Mouse (Mus musculus): ENCODE measurements at regions not wholly inside any gene's neighbourhood (a gene's known extent, or its start where the extent isn't known, plus 50 kb on each side); places are given as distances from the start of the nearest gene placed in this dataset.

DNA sequence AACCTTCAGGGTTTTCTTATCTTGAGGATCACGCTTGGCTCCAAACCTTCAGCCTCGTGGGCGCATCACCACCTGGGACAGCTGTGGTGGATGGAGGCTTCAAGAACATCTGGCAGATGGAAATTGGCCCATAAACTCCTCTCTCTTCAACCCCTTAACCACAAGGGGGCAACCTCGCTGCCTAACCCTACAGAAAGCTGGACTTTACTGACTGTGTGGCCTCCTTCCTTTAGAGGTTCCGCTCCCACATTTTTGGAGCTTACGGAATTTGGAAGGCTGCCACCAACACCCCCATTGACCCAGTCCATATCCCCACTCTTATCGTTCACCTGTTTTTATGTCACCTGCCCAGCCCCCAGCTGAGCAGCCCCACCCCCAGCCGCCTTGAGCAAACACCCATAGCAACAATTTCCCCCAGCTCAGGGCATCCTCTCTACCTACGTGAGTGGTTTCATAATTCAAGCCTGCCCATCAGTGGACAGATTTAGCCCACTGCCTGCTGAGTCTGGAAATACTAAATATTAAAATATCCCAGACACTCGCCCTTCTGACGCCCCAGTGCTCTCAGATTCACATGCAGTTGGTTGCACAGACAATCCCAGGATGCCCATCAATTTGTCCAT, 167.0 kb upstream of the Slc22a22 start:
- DNase-seq (ENCODE audit: low spot score), result peak; percentile 66

DNA sequence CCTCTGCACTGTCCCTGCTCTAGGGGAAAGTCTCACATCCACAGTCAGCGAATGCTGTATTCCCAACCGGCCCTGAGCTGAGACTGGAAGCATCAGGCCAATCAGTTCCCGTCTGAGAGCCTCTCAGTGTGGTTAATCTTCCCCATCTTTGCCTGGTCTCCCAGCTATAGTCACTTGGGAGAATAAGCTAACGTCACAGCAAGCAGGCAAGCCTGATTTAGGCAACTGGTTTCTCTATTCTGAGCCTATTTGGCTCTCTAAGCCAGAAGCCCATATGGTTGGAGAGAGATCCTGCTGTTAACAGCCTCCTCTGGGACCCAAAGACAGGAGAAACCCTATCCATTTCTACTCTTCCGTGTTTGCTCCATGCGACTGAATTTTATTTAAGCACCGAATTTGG, 161.7 kb upstream of the Slc22a22 start:
- DNase-seq (ENCODE audit: low spot score), result no peak

DNA sequence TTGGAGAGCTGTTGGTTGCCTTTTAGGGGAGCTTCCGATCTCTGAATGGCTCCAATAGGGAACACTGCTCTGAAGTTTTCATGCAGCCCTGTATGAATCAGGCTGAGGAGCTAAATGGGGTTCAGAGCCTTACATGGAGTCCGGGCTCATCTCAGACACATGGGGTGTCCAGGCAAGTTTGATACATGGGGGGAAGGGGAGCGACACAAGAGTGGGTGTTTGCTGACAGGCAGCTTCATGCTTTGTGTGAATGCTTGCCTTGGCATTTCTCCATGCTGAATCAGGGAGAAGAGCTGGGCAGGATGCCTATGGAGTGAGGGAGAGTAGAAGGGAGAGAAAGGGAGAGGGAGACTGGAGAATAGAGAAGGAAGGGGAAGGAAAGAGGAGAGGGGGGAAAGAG, 155.6 kb upstream of the Slc22a22 start:
- DNase-seq (ENCODE audit: low spot score), result no peak

DNA sequence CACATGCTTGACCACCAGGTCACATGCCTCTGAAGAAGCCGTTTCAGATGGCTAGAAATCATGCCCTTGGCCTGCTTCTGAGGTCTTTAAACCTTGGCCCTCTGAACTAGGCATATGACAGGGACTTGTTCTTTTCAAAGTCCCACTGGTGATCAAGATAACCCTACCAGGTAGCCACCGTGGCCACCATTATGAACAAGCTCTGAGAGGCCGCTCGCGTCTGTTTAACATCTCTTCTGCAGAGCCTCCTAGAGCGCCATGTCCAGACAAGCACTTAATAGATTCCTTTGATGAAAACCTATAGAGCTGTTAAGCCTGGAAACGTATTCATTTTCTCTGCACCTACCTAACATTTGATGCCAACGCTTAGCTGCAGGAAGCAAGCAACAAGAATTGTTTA, 155.1 kb upstream of the Slc22a22 start:
- no peak for DNase-seq (ENCODE audit: low spot score)

DNA sequence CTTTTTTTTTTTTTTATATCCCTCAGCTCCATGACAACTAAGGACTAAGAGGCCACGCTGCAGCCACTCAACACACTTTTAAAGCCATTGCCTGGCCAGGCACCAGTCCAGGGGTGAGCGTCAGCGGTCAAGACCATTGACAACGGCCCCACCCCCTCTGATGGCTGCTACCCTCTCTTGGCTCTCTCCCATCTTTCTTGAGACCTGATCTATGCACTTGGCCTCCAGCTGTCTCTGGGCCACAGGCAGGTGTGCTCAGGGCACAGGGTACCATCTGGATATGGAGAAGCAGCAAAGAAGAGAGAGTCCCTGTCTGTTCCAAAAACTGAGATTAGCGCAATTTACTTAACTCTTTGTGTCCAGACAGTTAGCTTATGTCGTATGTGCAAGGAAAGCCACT, 141.0 kb upstream of the Slc22a22 start:
- DNase-seq (ENCODE audit: low spot score), result no peak

DNA sequence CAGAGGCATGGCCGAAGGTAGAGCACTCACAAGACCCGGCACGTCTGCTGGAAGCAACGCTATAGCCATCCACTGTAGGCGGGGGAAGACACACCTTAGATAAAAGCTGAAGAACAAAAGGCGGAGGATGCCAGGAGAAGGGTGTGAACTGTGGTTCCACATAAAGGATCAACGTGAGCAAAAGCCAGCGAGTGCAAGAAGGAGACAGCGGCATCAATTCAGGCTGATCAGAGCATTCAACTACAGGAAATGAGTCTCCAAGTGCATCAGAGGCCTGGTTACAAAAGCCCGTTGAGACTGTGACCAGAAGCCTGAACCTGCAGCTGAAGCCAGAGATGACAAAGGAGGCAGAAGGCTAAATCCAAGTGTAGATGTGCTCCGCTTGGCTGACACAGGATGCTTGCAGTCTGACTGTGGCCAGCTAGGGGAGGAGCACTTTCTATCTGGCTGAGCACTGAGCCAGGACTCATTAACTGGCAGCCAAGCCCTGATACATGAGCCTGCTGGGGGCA, 139.5 kb upstream of the Slc22a22 start:
- DNase-seq (ENCODE audit: low spot score), result no peak

DNA sequence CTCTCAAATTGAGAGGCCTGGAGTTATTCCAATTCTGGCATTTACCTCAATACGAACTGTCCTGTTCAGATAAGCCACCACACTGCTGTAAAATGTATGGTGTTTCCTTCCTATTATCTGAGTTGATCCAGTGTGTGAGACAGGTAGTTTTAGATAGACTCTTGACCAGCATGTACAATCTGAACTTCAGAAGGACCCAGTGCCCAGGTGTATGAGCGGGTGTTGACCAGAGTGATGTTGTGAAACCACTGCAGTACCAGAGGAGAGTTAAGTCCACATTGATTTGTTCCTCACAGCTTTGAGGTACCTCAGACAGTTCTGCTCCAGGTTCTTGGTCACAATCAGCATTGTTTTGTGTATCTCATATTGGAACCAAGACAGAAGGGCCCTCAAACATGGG, 132.6 kb upstream of the Slc22a22 start:
- no peak for DNase-seq (ENCODE audit: low spot score)

DNA sequence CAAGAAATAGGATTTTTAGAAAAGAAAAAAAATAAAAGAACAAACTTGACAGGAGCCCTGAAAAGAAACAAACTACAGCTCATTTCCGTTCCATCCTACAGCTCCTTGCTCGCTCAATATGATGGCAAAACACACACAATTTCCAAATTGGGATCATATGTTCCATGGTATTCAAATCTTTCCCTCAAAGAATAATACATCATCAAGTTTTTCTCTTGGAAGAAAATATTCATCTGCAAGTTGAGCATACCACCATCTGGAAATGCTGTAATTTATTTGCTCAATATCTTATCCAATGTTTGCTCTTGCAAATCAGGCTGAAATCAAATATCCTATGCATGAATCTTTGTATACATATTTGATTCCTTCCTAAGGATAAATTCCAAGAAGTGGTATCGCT, 131.1 kb upstream of the Slc22a22 start:
- DNase-seq (ENCODE audit: low spot score), result no peak

DNA sequence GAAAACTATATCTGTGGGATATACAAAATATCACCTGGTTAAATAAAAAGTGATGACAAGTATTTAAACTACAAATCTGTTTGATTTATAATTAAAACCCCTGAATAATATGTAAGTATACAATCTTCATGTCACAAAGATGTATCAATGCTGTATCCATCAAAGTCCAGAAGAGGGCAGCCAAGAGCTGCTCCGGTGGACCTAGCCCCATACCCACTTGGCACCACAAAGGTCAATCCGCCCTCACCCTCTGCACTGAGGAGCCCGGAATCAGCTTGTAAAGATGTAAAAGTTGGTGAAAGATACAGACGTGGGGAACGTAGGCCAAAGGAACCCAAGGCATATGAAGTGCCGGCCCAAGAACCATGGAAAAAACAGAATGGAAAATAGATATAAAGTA, 123.1 kb upstream of the Slc22a22 start:
- DNase-seq (ENCODE audit: low spot score), result peak; percentile 80

DNA sequence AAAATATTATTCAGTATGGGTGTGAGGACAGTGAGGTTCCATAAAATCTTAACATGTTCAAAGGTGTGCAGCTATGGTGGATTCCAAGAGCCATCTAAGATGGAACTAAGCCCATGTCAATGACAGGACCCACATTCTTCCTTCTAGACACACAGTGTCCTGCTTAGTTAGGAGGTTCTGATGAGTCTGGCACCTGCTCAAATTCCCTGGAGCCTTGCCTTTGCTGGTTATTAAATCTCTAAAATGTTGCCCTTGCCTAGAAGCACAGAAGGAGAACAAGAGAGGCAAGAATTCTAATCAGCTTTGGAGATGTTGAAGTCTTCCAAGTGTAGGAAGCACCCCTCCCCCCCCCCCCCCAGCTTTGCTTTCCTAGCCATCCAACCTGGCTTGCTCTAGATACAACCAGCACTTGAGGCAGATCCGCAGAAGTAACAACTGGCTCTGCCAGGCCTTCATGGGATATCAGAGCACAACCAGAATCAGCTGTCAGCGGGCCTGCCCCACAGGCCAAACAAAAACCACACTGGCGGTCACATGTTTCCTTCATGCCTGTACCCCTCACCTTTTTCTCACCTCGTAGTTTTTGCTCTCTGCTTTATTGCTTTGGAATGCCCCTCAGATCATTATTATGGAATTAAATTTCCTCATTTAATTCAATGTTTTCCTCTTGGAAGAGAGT, 116.0 kb upstream of the Slc22a22 start:
- no peak for DNase-seq (ENCODE audit: low spot score)

DNA sequence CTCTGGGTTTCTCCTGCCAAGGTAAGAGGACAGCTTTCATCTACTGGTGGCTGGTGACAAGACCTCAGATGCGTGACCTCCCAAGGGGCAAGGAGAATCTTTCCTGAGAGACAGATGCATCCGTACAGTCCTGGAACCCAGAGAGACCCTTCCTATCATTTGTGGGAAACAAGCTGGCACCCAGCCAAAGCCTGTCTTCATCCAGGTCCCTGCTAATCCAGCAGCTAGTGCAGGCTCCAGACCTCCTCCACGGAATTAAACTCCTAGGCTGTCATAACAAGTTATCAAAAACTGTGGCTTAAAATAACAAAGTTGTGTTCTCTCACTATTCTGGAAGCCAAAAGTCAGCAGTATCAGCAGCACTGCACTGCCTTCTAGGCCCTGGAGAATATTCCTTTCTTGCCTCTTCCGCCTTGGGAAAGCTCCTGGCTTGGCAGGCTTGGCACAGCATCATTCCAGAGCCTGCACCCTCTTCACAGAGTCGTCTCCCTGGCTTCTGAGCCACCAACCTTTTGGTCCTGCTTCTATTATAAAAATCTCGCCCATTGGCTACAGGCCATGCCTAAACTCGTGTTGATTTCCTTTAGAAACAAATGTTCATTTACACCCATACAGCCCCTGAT, 113.3 kb upstream of the Slc22a22 start:
- no peak for DNase-seq (ENCODE audit: low spot score)

DNA sequence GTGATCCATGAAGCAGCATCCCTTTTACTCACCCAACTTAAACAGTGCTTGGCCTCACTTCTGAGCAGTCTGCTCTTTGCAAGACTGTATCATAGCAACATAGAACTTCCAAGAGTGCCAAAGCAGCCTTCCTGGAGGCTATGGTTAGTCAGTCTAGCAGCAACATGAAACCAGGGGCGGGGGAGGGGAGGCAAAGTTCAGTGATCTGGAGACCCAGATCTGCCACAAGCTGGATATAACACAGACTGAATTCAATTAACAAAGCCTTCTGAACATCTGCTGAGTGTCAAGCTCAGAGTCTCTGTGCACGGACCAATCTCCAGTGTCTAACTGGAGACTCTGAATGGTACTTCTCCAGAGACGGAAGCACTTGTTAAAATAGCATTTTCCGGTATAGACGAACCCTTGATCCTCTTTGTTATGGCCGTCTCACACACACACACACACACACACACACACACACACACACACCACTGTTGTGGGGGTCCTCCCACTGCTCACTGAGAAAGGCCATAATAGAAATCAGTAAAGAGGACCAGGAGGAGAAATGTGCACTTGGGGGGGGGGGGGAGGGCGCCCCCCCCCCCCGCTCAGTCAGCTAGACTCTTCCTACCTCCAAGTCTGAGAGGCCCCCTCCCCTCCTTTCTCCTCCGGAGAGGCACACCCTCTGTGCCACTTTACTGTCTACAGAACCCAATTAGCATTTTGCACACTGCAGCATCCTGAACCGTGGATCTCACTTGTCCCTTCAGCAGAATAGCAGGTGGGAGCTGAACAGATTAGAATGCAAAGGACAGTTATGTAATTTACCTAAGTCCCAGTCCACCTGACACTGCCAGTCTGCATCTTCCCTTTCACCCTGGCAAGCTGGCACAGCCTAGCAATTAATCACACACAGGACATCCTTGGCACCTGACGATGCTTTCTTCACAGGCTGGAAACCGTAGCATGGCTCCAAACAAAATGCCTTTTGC, 112.3 kb upstream of the Slc22a22 start:
- peak; percentile 72 for DNase-seq (ENCODE audit: low spot score)

DNA sequence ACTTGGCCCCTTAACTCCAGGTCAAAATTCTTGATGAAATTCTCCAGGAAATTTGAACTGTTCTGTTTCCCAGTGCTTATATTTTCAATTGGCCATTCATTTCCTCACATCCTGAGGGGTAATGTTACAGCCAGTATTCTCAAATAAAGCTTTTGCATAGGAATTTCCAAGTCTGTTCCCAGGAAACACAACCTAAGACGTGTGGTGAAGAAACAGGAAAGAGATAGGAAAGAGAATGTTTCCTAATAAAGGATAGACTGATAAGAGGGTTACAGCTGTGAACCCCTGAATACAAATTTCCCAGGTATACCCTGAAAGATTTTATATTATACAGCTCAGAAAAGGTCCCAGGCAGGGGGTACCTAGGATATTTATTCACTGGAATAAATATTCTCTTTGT, 108.0 kb upstream of the Slc22a22 start:
- no peak for DNase-seq (ENCODE audit: low spot score)

DNA sequence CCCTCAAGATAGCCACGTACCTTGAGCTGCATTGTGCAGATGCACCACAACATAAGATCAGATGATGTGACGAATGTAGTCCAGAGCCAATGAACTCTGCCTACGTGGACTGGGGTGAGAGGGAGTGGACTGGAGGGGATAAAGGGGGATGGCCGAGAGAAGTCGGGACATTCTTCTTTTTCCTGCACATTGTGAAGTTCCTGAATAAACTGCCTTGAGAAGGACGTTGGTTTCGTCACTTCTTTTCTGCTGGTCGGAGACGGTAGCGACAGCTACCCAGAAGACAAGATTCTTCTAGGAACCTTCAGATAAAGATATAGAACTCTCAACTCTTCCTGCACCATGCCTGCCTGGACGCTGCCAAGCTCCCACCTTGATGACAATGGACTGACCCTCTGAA, 107.1 kb upstream of the Slc22a22 start:
- no peak for DNase-seq (ENCODE audit: low spot score)

DNA sequence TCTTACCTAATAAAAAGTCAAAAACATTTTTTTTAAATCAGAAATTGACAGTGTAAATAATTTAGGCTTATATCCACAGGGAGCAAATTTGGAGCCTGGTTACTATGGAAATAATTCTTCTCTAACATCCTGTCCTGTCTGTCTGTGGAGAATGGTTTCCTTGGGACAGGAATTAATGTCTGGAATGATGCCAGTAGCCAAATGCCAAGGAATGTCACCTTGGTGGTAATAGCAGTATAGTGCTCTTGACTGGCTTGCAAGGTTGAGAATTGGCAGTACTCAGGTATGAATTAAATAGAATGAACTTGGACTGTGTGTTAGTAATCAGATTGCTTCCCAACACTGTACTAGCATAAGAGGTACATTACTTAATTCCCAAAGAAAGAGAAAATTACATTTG, 103.8 kb upstream of the Slc22a22 start:
- DNase-seq (ENCODE audit: low spot score), result no peak

DNA sequence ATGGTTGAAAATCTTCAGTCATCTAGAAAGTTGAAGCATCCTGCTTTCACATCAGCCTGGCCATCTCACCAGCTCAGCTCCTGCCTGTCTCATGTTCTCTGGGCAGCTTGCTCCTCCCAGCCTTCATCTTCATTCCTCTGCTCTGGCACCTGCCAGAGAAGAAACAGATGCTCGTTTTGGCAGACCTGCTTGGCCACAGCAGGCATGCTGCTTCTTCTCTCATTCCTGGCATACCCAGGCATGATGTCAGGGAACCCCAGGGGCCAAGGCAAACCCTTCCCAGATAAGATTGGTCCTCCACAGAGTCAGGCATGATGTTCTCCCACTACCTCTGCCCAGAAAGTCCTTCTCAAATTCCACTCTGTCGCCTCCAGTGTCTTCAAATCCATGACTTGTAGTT, 101.4 kb upstream of the Slc22a22 start:
- no peak for DNase-seq (ENCODE audit: low spot score)

DNA sequence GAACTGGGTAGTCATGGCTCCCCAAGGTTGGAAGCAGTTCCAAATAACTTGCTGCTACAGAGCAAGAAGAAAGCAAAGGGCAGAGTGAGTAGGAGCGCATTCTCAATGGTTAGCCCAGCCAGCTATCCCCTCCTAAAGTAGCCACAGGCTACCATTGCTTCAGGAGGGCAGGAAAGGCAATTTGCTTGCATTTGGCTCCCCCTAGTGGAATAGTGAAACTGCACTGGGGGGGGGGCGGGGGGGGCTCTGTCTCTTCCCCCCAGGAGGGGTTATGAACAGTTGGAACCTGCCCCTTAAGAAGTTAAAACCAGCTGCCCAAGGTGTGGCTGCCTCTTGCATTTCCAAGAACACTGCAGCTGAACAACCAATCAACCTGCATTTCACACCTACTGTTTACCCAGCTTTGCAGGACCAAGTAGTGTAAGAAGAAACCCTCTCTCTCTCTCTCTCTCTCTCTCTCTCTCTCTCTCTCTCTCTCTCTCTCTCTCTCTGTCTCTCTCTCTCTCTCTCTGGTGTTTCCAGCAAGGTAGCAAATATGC, 96.7 kb upstream of the Slc22a22 start:
- no peak for DNase-seq (ENCODE audit: low spot score)

DNA sequence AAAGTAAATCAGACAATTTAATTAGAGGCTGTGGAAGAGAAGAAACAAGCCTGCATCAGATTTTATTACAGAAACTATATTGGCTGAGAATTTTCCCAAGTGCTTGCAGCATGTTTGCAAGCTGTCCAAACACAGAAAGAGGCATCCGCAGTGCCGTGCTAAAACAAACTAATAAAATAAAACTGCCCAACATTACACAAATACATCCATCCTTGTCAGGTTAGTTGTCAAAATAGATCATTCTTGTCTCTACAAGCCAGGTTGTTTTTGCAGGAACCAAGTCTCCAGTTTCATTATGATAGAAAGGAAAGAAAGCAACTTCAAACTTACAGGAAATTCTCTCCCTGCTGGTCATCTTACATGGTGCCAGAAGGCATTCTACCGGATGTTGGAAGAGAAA, 95.0 kb upstream of the Slc22a22 start:
- peak; percentile 17 for DNase-seq (ENCODE audit: low spot score)

DNA sequence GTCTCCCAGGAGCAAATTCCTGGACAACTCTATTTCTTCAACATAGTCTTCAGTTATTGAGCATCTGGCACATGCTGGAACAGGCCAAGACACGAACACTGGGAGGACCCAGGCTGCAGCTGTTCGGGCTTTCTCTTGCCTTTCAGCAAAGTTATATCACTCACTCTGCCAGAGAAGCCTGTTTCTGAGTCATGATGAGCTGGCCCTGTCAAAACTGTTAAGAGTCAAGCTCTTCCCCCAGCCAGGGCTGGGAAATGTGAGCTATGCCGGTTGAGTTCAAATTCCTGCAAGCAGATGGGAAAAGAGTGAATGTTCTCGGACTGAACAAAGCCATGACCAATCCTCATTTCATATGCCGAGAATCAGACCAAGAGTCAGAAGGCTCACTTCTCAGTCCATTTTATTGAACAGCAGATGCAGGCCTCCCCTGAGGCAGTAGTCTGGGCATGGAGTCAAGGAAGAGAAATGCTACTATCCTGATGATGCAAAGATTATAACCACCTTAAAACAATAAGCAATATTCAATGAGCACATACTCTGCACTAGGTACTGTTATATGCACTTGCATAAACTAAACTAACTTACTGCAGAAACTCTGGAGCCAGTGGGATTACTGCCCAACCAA, 90.7 kb upstream of the Slc22a22 start:
- peak; percentile 15 for DNase-seq (ENCODE audit: low spot score)

DNA sequence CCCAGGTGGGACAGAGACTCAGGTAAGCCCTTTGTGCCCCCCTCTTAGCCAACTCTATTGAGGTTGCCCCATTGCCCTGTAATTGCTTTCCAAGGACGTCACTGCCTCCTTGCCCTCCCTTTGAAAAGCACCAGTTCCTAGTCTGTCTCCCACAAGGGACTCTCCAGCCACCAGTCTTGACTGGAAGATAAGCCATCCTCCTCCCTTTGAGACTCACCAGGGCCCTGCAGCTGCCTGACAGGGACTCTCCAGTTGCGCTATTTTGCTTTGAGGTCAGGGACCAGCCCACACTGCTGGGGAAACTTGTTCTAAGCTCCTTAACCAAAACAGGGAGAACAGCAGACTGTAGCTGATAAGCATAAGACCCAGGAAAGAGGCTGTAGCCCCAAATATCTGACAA, 69.7 kb upstream of the Slc22a22 start:
- no peak for DNase-seq (ENCODE audit: low spot score)

DNA sequence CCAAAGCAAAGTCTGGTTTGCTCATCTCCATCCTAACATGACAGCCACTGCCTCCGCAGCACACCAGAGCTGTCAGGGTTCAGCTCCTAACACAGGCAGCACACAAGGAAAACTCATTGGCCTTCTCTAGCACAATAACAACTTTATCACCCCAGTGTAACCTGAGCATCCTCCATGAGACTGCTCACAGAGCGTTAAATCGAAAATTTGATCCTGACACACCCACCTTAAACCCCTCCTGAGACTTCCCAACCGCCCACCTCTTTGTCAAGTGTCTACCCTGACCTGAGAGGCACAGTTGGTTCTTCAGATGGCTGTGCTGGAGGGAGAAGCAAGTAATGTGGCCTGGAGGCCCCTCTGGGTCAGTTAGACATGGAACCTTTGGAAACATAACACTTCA, 67.7 kb upstream of the Slc22a22 start:
- peak; percentile 31 for DNase-seq (ENCODE audit: low spot score)

DNA sequence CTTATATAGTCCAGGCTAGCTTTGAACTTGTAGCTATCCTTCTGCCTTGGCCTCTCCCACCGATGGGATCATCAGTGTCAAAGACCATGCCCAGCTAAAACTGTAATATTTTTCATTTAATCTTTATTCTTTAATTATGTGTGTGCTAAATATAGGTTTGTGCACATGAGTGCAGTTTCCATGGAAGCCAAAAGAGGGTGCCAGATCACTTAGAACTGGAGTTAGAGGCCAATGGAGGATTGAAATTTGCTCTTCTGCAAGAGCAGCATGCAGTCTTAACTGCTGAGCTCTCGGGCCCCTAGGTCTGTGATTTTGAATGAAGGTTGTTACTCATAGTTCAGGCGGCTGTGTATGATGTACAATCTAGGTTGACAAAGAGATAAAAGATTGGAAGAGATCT, 66.6 kb upstream of the Slc22a22 start:
- peak; percentile 28 for DNase-seq (ENCODE audit: low spot score)
